Mouse (Mus musculus): ENCODE measurements around the gene Zc3h14. TPM values are rescaled to one million over a fixed set of nuclear protein-coding genes. Genes with fewer than 3 reads are reported as not detected.

Gene Zc3h14
- polyA plus RNA-seq, 1 experiment, result 29.6 TPM

- TF ChIP-seq FOSL1 (IDR thresholded peaks at IDR 0.05; ENCODE audit: insufficient read depth, low read length, poor library complexity, severe bottlenecking), result no peak
- no peak for TF ChIP-seq MAX (IDR thresholded peaks at IDR 0.05)
- Histone ChIP-seq H3K36me3 (ENCODE audit: control insufficient read depth, insufficient read depth) (peaks cover 8% of the 10 kb centered on the region), H3ac (ENCODE audit: control insufficient read depth, insufficient read length, low read depth) (no peak overlapping the region), H3K27me3 (ENCODE audit: control insufficient read depth, insufficient read depth, insufficient read length) (no peaks in the 10 kb centered on the region), H3K79me3 (ENCODE audit: low read depth) (peaks cover 77% of the 10 kb centered on the region), H3K79me2 (ENCODE audit: control insufficient read depth, insufficient read depth) (peaks cover 100% of the 10 kb centered on the region), H3K4me3 (ENCODE audit: insufficient read depth, poor library complexity, severe bottlenecking) (no peak overlapping the region)
Measured at GRCm38 (mm10) chr12:98724224-98724623, 22.5 kb upstream of the Zc3h14 start.

GRCm38 (mm10) chr12:98724976-98725375 is 21.8 kb upstream of the Zc3h14 start:
- Histone ChIP-seq H3K27me3 (ENCODE audit: control insufficient read depth, insufficient read depth, insufficient read length) (no peaks in the 10 kb centered on the region), H3K36me3 (ENCODE audit: control insufficient read depth, insufficient read depth) (peaks cover 14% of the 10 kb centered on the region), H3K79me3 (ENCODE audit: low read depth) (peaks cover 75% of the 10 kb centered on the region), H3ac (ENCODE audit: control insufficient read depth, insufficient read length, low read depth) (no peak overlapping the region), H3K4me3 (ENCODE audit: insufficient read depth, poor library complexity, severe bottlenecking) (no peak overlapping the region), H3K79me2 (ENCODE audit: control insufficient read depth, insufficient read depth) (peaks cover 100% of the 10 kb centered on the region)
- TF ChIP-seq CEBPB (IDR thresholded peaks at IDR 0.05; ENCODE audit: low read depth), result no peak
- no peak for TF ChIP-seq FOSL1 (IDR thresholded peaks at IDR 0.05; ENCODE audit: insufficient read depth, low read length, poor library complexity, severe bottlenecking)
- TF ChIP-seq MYOG (IDR thresholded peaks at IDR 0.05; ENCODE audit: control insufficient read depth, extremely low read depth, insufficient read length), result no peak
- TF ChIP-seq MYOD1 (IDR thresholded peaks at IDR 0.05; ENCODE audit: control insufficient read depth, insufficient read length, low read depth), result no peak
- no peak for TF ChIP-seq MAX (IDR thresholded peaks at IDR 0.05)
- no peak for TF ChIP-seq USF1 (IDR thresholded peaks at IDR 0.05; ENCODE audit: low read depth)
- no peak for TF ChIP-seq CTCF (IDR thresholded peaks at IDR 0.05; ENCODE audit: control insufficient read depth, insufficient read depth, insufficient read length)

- H3K36me3 ChIP-seq (ENCODE audit: control insufficient read depth, insufficient read depth), result peaks cover 22% of the 10 kb centered on the region
- H3K79me2 ChIP-seq (ENCODE audit: control insufficient read depth, insufficient read depth), result peaks cover 100% of the 10 kb centered on the region
- peaks cover 78% of the 10 kb centered on the region for H3K79me3 ChIP-seq (ENCODE audit: low read depth)
- no peak overlapping the region for H3ac ChIP-seq (ENCODE audit: control insufficient read depth, insufficient read length, low read depth)
- TF ChIP-seq CTCF (IDR thresholded peaks at IDR 0.05; ENCODE audit: control insufficient read depth, insufficient read depth, insufficient read length), result no peak
- no peak for TF ChIP-seq FOSL1 (IDR thresholded peaks at IDR 0.05; ENCODE audit: insufficient read depth, low read length, poor library complexity, severe bottlenecking)
- no peak for TF ChIP-seq MAX (IDR thresholded peaks at IDR 0.05)
- TF ChIP-seq MYOD1 (IDR thresholded peaks at IDR 0.05; ENCODE audit: control insufficient read depth, insufficient read length, low read depth), result no peak
- no peak for TF ChIP-seq CEBPB (IDR thresholded peaks at IDR 0.05; ENCODE audit: low read depth)
- no peak for TF ChIP-seq MYOG (IDR thresholded peaks at IDR 0.05; ENCODE audit: control insufficient read depth, extremely low read depth, insufficient read length)
- no peak for TF ChIP-seq USF1 (IDR thresholded peaks at IDR 0.05; ENCODE audit: low read depth)
- no peaks in the 10 kb centered on the region for H3K27me3 ChIP-seq (ENCODE audit: control insufficient read depth, insufficient read depth, insufficient read length)
- no peak overlapping the region for H3K4me3 ChIP-seq (ENCODE audit: insufficient read depth, poor library complexity, severe bottlenecking)
Measured at GRCm38 (mm10) chr12:98726078-98726477, 20.7 kb upstream of the Zc3h14 start.

- no peak overlapping the region for H3ac ChIP-seq (ENCODE audit: control insufficient read depth, insufficient read length, low read depth)
- peaks cover 70% of the 10 kb centered on the region for H3K79me3 ChIP-seq (ENCODE audit: low read depth)
- H3K36me3 ChIP-seq (ENCODE audit: control insufficient read depth, insufficient read depth), result peaks cover 25% of the 10 kb centered on the region
- TF ChIP-seq MYOG (IDR thresholded peaks at IDR 0.05; ENCODE audit: control insufficient read depth, extremely low read depth, insufficient read length) (no peak), MAX (IDR thresholded peaks at IDR 0.05) (no peak), MYOD1 (IDR thresholded peaks at IDR 0.05; ENCODE audit: control insufficient read depth, insufficient read length, low read depth) (no peak), FOSL1 (IDR thresholded peaks at IDR 0.05; ENCODE audit: insufficient read depth, low read length, poor library complexity, severe bottlenecking) (no peak), CTCF (IDR thresholded peaks at IDR 0.05; ENCODE audit: control insufficient read depth, insufficient read depth, insufficient read length) (no peak), CEBPB (IDR thresholded peaks at IDR 0.05; ENCODE audit: low read depth) (no peak), USF1 (IDR thresholded peaks at IDR 0.05; ENCODE audit: low read depth) (no peak)
- no peaks in the 10 kb centered on the region for H3K27me3 ChIP-seq (ENCODE audit: control insufficient read depth, insufficient read depth, insufficient read length)
- H3K79me2 ChIP-seq (ENCODE audit: control insufficient read depth, insufficient read depth), result peaks cover 100% of the 10 kb centered on the region
- H3K4me3 ChIP-seq (ENCODE audit: insufficient read depth, poor library complexity, severe bottlenecking), result no peak overlapping the region
Measured at GRCm38 (mm10) chr12:98727186-98727585, 19.6 kb upstream of the Zc3h14 start.

GRCm38 (mm10) chr12:98730682-98731081 is 16.1 kb upstream of the Zc3h14 start:
- no peak overlapping the region for H3K4me3 ChIP-seq (ENCODE audit: insufficient read depth, poor library complexity, severe bottlenecking)

GRCm38 (mm10) chr12:98733165-98733564 is 13.6 kb upstream of the Zc3h14 start:
- TF ChIP-seq MYOG (IDR thresholded peaks at IDR 0.05; ENCODE audit: control insufficient read depth, extremely low read depth, insufficient read length) (no peak), MAX (IDR thresholded peaks at IDR 0.05) (no peak), FOSL1 (IDR thresholded peaks at IDR 0.05; ENCODE audit: insufficient read depth, low read length, poor library complexity, severe bottlenecking) (no peak), USF1 (IDR thresholded peaks at IDR 0.05; ENCODE audit: low read depth) (no peak), MYOD1 (IDR thresholded peaks at IDR 0.05; ENCODE audit: control insufficient read depth, insufficient read length, low read depth) (no peak), CTCF (IDR thresholded peaks at IDR 0.05; ENCODE audit: control insufficient read depth, insufficient read depth, insufficient read length) (no peak), CEBPB (IDR thresholded peaks at IDR 0.05; ENCODE audit: low read depth) (no peak)
- no peak overlapping the region for H3ac ChIP-seq (ENCODE audit: control insufficient read depth, insufficient read length, low read depth)
- H3K79me2 ChIP-seq (ENCODE audit: control insufficient read depth, insufficient read depth), result peaks cover 92% of the 10 kb centered on the region
- H3K4me3 ChIP-seq (ENCODE audit: insufficient read depth, poor library complexity, severe bottlenecking), result no peak overlapping the region
- no peaks in the 10 kb centered on the region for H3K27me3 ChIP-seq (ENCODE audit: control insufficient read depth, insufficient read depth, insufficient read length)
- H3K36me3 ChIP-seq (ENCODE audit: control insufficient read depth, insufficient read depth), result peaks cover 41% of the 10 kb centered on the region
- H3K79me3 ChIP-seq (ENCODE audit: low read depth), result peaks cover 63% of the 10 kb centered on the region

More at GRCm38 (mm10) chr12:98730682-98731081, 16.1 kb upstream of the Zc3h14 start:
- H3K79me3 ChIP-seq (ENCODE audit: low read depth), result peaks cover 65% of the 10 kb centered on the region
- no peak overlapping the region for H3ac ChIP-seq (ENCODE audit: control insufficient read depth, insufficient read length, low read depth)
- H3K27me3 ChIP-seq (ENCODE audit: control insufficient read depth, insufficient read depth, insufficient read length), result no peaks in the 10 kb centered on the region
- peaks cover 41% of the 10 kb centered on the region for H3K36me3 ChIP-seq (ENCODE audit: control insufficient read depth, insufficient read depth)
- peaks cover 100% of the 10 kb centered on the region for H3K79me2 ChIP-seq (ENCODE audit: control insufficient read depth, insufficient read depth)
- TF ChIP-seq MAX (IDR thresholded peaks at IDR 0.05) (no peak), MYOG (IDR thresholded peaks at IDR 0.05; ENCODE audit: control insufficient read depth, extremely low read depth, insufficient read length) (no peak), FOSL1 (IDR thresholded peaks at IDR 0.05; ENCODE audit: insufficient read depth, low read length, poor library complexity, severe bottlenecking) (no peak), USF1 (IDR thresholded peaks at IDR 0.05; ENCODE audit: low read depth) (no peak), CTCF (IDR thresholded peaks at IDR 0.05; ENCODE audit: control insufficient read depth, insufficient read depth, insufficient read length) (no peak), MYOD1 (IDR thresholded peaks at IDR 0.05; ENCODE audit: control insufficient read depth, insufficient read length, low read depth) (no peak), CEBPB (IDR thresholded peaks at IDR 0.05; ENCODE audit: low read depth) (no peak)

Measured in C2C12 (cell line).